Mouse (Mus musculus) brain, embryonic 14.5 days (tissue): Measurements from ENCODE around the gene Fmnl2. TPM values are rescaled to one million over a fixed set of nuclear protein-coding genes. Genes with fewer than 3 reads are reported as not detected.

ENCODE experiments used
- DNase-seq: peaks from one replicate; pipeline ENCODE4 v3.0.0-alpha.2; 2011; ENCODE audit warnings: low read depth
- CTCF ChIP-seq: fragments of 200-500 bp; IDR thresholded peaks from 2 replicates; pipeline ENCODE4 v1.5.1; 2012; ENCODE audit warnings: inconsistent platforms, mild to moderate bottlenecking, moderate library complexity, borderline replicate concordance; ENCODE audit not compliant: insufficient read depth, insufficient read length; ENCODE audit errors: extremely low read depth
- POLR2A ChIP-seq: fragments of 200-500 bp; IDR thresholded peaks from 2 replicates; pipeline ENCODE4 v1.6.1; 2012; ENCODE audit warnings: mild to moderate bottlenecking, inconsistent platforms, borderline replicate concordance; ENCODE audit not compliant: poor library complexity, insufficient read depth, insufficient read length, severe bottlenecking; ENCODE audit errors: extremely low read depth
- polyA plus RNA-seq: library from polyadenylated mRNA; depleted of rRNA; stranded (reverse); fragments of >200 nt; gene quantifications from 2 replicates; pipeline ENCODE4 v1.2.3, GENCODE M21; 2012

Fmnl2 gene
- polyA plus RNA-seq, 1 experiment, result 45.8 TPM

GRCm38 (mm10) chr2:53038253-53038652, 180.6 kb downstream of the Fmnl2 start:
- DNase-seq, result no peak
- no peak for TF ChIP-seq CTCF
- no peak for TF ChIP-seq POLR2A

DNA sequence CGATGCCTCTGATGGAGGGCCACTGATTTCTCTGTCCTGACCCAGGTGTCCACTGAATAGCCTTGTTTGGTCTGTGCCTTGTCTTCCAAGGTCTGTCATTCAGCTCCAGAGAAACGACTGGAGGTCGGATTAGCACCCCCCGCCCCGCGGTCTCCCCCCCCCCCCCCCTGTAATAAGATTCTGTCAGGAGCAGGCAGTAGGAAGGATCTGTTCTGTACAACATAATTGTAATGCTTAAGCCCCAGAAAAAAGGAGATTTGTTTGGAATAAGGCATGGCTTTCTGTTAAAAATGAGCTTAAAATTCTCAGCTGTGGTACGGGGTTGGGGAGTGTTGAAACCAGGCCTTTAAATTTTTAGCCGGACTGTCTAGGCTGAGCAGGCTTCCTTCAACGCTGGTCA, 181.1 kb downstream of the Fmnl2 start:
- peak; percentile 42 for DNase-seq
- TF ChIP-seq CTCF (no peak), POLR2A (no peak)

DNA sequence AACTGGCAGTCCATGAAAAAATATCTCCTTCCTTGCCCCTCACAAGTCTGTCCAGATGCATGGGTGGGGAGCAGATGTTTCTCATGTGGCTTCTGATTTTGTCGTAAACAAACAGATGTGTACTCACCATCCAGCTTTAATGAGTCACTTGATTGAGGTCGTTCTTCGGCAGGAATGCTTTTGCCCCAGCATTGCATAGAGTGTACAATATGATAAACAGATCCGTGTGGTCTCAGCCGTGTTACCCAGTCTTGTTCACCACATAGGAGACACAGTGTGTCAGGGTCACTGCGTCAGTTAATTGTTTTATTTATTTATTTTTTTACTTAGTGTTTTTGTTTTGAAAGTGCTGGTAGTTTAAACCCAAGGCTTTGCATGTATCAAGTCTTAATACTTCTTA, 189.4 kb downstream of the Fmnl2 start:
- no peak for DNase-seq
- TF ChIP-seq POLR2A (no peak), CTCF (no peak)

- DNase-seq, result peak; percentile 40
- no peak for TF ChIP-seq CTCF
Measured at GRCm38 (mm10) chr2:53047749-53048387, 190.2 kb downstream of the Fmnl2 start.

GRCm38 (mm10) chr2:53050376-53050775, 192.7 kb downstream of the Fmnl2 start:
- DNase-seq, result peak; percentile 44
- TF ChIP-seq POLR2A (no peak), CTCF (no peak)

GRCm38 (mm10) chr2:53051502-53051901, 193.8 kb downstream of the Fmnl2 start:
- DNase-seq, result no peak
- TF ChIP-seq CTCF, result no peak
- no peak for TF ChIP-seq POLR2A

GRCm38 (mm10) chr2:53053714-53054113, 196.1 kb downstream of the Fmnl2 start:
- TF ChIP-seq CTCF, result no peak
- TF ChIP-seq POLR2A, result no peak

GRCm38 (mm10) chr2:53056556-53056955, 198.9 kb downstream of the Fmnl2 start:
- no peak for DNase-seq
- no peak for TF ChIP-seq CTCF
- TF ChIP-seq POLR2A, result no peak

More at GRCm38 (mm10) chr2:53053714-53054113, 196.1 kb downstream of the Fmnl2 start:
- peak; percentile 57 for DNase-seq

- no peak for DNase-seq
- TF ChIP-seq POLR2A, result no peak
- no peak for TF ChIP-seq CTCF
Measured at GRCm38 (mm10) chr2:53057291-53057690, 199.6 kb downstream of the Fmnl2 start.

DNA sequence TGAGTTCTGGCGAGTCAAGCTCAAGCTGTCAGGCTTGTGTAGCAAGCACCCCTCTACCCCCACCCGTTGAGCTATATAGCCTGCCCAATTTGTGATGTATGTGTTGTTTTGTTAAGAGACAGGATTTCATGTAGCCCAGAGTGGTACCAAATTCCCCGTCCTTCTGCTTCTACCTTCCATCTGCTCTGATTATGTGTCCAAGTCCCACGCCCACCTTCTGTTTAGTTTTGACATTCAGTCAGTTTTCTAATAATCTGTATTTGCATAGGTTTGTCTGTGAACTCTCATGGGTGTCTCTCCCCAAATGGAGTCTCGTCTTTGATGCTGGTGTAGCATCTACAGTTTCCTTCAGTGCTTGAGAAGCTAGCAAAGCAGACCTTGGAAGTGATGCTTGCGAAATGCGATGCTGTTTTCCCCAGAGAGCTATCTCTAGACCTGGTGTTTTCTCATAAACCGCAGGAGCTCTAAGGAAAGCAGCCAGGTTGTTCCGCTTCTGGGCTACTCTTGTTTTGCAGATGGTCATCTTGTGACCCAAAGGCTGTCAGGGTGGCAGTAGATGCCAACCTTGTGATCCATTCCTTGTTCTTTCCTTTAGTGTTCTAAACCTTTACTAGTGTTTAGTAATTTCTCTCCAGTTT, 203.8 kb downstream of the Fmnl2 start:
- DNase-seq, result peak; percentile 77
- TF ChIP-seq CTCF (no peak), POLR2A (no peak)

- no peak for DNase-seq
- TF ChIP-seq CTCF (no peak), POLR2A (no peak)
Measured at GRCm38 (mm10) chr2:53066973-53067372, 209.3 kb downstream of the Fmnl2 start.

GRCm38 (mm10) chr2:53070607-53071006, 212.9 kb downstream of the Fmnl2 start:
- peak; percentile 68 for DNase-seq
- no peak for TF ChIP-seq CTCF
- TF ChIP-seq POLR2A, result no peak

DNA sequence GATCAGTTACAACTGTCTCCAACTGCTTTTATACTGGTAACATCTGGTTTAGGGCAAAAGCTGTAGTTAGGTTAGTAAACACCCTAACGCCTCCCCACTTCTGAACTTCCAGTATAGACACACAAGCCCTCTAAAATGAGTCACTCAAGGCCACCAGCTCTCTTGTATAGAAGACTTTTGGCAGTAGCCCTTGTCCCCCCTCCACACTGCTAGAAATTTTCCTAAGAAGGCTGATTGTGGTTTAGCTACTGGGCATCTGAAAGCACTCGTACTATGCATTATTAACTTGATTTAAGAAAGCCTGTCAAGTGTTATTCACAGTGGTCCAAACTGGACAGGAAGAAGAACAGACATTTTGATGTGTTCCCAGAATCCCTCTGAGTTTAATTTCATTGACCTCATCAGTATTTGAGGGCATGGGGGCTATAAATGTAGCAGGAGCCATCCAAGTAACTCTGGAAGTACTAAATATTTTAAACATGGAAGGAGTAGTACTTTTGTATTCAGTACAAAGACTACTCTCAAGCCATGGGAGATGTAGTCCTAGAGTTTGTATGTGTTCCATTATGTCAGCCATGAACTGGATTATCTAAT, 222.1 kb downstream of the Fmnl2 start:
- DNase-seq, result no peak
- TF ChIP-seq POLR2A, result no peak
- no peak for TF ChIP-seq CTCF
